Mouse (Mus musculus) small intestine, adult 2 months (tissue): ENCODE results near the gene Cyp8b1.

Experiments used
- CTCF ChIP-seq: fragments of 200-500 bp; IDR thresholded peaks from 2 replicates; pipeline ENCODE4 v1.5.1; 2012; ENCODE audit warnings: low read depth, mild to moderate bottlenecking, control low read depth, inconsistent platforms, low read length, moderate library complexity, mixed read lengths; ENCODE audit not compliant: insufficient replicate concordance, insufficient read length; ENCODE audit errors: extremely low read depth
- POLR2A ChIP-seq: fragments of 200-500 bp; IDR thresholded peaks from 2 replicates; pipeline ENCODE4 v1.6.1; 2012; ENCODE audit warnings: low read depth, mild to moderate bottlenecking, control low read depth, inconsistent platforms, low read length, moderate library complexity

DNA sequence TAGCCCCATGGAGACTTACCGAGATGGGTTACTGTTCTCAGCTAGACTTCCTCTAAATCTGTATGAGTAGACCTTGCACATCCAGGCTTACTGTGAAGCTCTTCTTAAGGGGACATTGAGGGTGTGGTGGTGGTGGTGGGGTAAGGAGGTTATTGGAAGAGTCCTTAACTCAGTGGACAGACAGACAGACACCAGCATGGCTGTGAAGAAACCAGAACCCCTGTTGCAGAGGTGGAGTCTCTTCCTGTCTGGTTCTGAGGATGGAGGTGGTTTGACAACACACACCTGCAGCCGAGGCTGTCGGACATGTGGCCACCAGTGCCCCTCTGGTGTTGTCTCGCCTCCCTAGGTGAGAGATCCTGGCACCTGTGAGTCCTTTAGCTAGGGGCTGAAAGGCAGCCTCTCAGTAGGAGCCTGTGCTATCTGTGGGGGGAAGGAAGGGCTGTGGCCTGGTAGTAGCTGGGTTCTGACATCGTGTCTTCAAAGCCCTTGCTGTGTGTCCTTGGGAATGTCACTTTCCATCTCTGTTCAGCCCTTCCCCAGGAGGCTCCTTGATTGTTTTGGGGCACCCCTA is 15.7 kb downstream of the Cyp8b1 start:
- TF ChIP-seq POLR2A (no peak), CTCF (no peak)
